Mouse (Mus musculus) stomach, embryonic 16.5 days (tissue): ENCODE measurements around the gene Dmc1. TPM values are rescaled to one million over a fixed set of nuclear protein-coding genes. Genes with fewer than 3 reads are reported as not detected.
A peak's percentile ranks its signal among the peaks of the same experiment; 100 is the strongest.

Experiments
- ATAC-seq: fragments of 200-750 bp; cut with Nextera tagmentation; 2 replicates; pipeline ENCODE4 v1.8.0; 2017; ENCODE audit warnings: moderate number of reproducible peaks, moderate TSS enrichment; ENCODE audit not compliant: insufficient read depth, low FRiP score
- H3K27ac ChIP-seq: fragments of 300-500 bp; sonication (generic); 2 replicates; pipeline ENCODE4 v1.5.1; 2014; ENCODE audit warnings: low read length
- H3K27me3 ChIP-seq: fragments of 300-500 bp; sonication (generic); 2 replicates; pipeline ENCODE4 v1.6.1; 2014; ENCODE audit warnings: low read length, control low read depth, mixed read lengths; ENCODE audit not compliant: control insufficient read depth, insufficient read depth
- H3K36me3 ChIP-seq: fragments of 300-500 bp; sonication (generic); 2 replicates; pipeline ENCODE4 v1.6.1; 2014; ENCODE audit warnings: low read length; ENCODE audit not compliant: control insufficient read depth, insufficient read depth
- H3K4me1 ChIP-seq: fragments of 300-500 bp; sonication (generic); 2 replicates; pipeline ENCODE4 v1.6.1; 2014; ENCODE audit warnings: low read length, control low read depth, mixed read lengths; ENCODE audit not compliant: control insufficient read depth, insufficient read depth
- H3K4me2 ChIP-seq: fragments of 300-500 bp; sonication (generic); 2 replicates; pipeline ENCODE4 v1.6.1; 2014; ENCODE audit warnings: low read depth, low read length, mixed read lengths
- H3K4me3 ChIP-seq: fragments of 300-500 bp; sonication (generic); replicated peaks from 2 replicates; pipeline ENCODE4 v1.5.1; 2014; ENCODE audit warnings: mild to moderate bottlenecking, low read length
- H3K9ac ChIP-seq: fragments of 300-500 bp; sonication (generic); 2 replicates; pipeline ENCODE4 v1.6.1; 2014; ENCODE audit warnings: low read length
- H3K9me3 ChIP-seq: fragments of 300-500 bp; sonication (generic); replicated peaks from 2 replicates; pipeline ENCODE4 v1.6.1; 2016; ENCODE audit warnings: low read length, control low read depth; ENCODE audit not compliant: control insufficient read depth
- WGBS: fragments of 180-500 bp; shearing (Covaris S2); extraction: QIAGEN DNeasy Blood & Tissue Kit; methylation state at CpG from one replicate; pipeline ENCODE4 v1.1.7; 2014; 5-methylcytosine and 5-hydroxymethylcytosine counted together
- polyA plus RNA-seq: library from polyadenylated mRNA; unstranded; fragments of >200 nt; fragmentation: Nextera tagmentation; extraction: Ambion mirVana; gene quantifications from 2 replicates; pipeline ENCODE4 v1.2.1, GENCODE M21; 2015

Dmc1 gene
- polyA plus RNA-seq, 1 experiment from 2014 or later, result 2.4 TPM

DNA sequence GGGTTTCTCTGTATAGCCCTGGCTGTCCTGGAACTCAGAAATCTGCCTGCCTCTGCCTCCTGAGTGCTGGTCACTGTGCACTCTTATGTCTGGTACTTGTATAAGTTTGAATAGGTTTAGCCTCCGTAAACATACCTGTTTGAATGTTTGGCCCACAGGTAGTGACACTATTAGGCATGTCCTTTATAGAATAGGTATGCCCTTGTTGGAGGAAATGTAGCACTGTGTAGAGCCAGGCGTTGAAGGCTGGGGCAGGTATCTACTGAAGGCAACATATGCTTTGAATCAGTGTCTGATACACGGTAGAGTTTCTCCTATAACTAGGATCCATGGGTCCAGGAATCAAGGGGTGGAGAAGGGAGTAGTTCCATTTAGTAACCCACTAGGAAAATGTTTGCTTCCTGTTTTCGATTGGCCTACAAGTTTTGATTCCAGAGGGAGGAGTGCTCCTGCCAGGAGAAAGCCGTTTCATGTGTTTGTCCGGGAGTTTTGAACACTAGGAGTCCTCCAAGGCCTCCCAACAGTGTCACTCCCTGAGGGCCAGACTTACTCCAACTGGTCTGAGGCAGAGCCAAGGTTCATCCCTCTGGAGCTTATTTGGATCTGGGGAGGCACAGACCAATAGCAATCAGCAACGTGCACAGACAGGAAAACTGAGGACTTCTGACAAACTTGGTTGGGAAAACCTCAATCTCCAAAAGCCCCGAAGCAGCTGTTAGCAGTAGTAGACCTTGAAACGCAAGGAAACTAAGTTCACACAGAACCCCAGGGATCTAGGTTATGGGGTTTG lies 78.7 kb downstream of the Dmc1 start:
- no peak overlapping the region for H3K27ac ChIP-seq
- no peaks in the 10 kb centered on the region for H3K27me3 ChIP-seq
- no peaks in the 10 kb centered on the region; the same call in 1 of the 2 replicates for H3K4me1 ChIP-seq
- H3K9ac ChIP-seq, result no peak overlapping the region
- H3K9me3 ChIP-seq, result no peaks in the 10 kb centered on the region
- WGBS, result 52% methylated on average over 9 of the region's 9 CpGs
- peak; percentile 49; the same call in 1 of the 2 replicates for ATAC-seq
- peaks cover 34% of the 10 kb centered on the region for H3K36me3 ChIP-seq
- H3K4me2 ChIP-seq, result no peak overlapping the region
- no peak overlapping the region for H3K4me3 ChIP-seq

DNA sequence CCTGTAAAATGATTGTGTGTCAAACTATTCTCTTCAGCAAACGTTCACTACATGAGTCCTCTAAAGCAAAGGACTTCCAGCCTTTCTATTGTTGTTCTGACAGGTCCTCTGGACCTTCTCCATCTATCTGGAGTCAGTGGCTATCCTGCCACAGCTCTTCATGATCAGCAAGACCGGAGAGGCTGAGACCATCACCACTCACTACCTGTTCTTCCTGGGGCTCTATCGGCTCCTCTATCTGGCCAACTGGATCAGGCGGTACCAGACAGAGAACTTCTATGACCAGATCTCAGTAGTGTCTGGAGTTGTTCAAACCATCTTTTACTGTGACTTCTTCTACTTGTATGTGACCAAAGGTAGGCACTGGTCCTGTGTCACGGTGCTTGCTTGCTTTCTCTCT lies 79.3 kb downstream of the Dmc1 start:
- Histone ChIP-seq H3K4me2 (no peak overlapping the region), H3K4me1 (no peaks in the 10 kb centered on the region; the same call in 1 of the 2 replicates), H3K27ac (no peak overlapping the region), H3K9me3 (no peaks in the 10 kb centered on the region), H3K36me3 (peaks cover 31% of the 10 kb centered on the region), H3K27me3 (no peaks in the 10 kb centered on the region), H3K4me3 (no peak overlapping the region), H3K9ac (no peak overlapping the region)
- 83% methylated on average over 5 of the region's 5 CpGs for WGBS
- no peak for ATAC-seq

DNA sequence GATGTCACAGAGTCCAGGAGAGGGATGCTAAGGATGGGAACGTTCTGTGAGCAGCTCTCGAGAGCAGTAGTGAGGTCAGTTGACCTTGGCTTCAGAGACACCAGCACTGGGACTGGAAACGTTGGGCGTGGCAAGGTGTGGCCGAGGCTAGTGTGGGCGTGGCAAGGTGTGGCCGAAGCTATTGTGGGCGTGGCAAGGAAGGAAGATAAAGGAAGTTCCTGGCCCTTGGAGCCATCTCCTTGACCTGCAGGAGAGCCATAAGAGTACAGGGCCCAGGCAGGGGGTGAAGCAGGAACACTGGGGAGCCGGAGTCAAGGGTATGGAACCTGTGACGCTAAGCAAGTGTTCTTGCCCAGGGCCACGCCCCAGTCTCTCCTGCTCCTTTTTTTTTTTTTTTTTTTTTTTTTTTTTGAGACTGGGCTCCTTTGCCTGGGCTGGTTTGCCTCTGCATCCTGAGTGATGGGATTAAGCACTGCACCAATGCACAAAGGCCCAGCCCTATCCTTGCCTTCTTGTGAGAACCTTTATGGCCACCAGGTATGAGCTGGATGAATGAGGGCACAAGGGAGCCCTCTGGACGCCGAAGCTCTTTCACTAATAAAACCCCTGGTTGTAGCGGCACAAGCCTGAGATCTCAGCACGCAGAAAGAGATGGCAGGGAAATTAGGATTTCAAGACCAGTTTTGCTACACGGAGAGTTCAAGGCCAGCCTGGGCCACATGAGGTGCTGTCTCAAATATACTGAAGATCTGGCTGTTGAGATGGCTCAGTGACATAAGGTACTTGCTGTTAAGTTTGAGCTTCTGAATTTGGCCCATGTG lies 85.3 kb downstream of the Dmc1 start:
- Histone ChIP-seq H3K9ac (no peak overlapping the region), H3K27ac (no peak overlapping the region), H3K36me3 (peaks cover 6% of the 10 kb centered on the region; the same call in 1 of the 2 replicates), H3K4me3 (no peak overlapping the region), H3K27me3 (no peaks in the 10 kb centered on the region), H3K4me2 (no peak overlapping the region), H3K4me1 (peaks cover 26% of the 10 kb centered on the region), H3K9me3 (no peaks in the 10 kb centered on the region)
- no peak for ATAC-seq
- 51% methylated on average over 16 of the region's 16 CpGs for WGBS

DNA sequence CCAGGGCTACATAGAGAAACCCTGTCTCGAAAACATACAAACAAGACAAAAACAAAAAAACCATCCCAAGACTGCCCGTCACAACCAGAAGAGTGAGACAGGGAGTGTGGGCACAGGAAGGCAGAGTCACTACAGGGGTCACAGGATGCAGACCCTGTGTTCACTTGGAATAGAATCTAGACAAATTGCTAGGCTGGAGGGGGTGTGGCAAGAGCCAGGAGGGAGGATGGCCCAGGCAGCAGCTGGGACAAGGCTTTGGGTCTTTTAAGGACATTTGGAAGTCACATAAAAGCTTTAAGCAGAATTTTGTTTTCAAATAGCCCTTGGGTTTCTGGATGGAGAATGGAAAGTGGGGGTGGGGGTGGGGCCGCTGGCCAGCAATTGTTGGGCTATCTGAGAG lies 86.3 kb downstream of the Dmc1 start:
- 75% methylated on average over 3 of the region's 3 CpGs for WGBS
- Histone ChIP-seq H3K27ac (no peak overlapping the region), H3K36me3 (peaks cover 6% of the 10 kb centered on the region; the same call in 1 of the 2 replicates), H3K27me3 (peaks cover 8% of the 10 kb centered on the region), H3K9me3 (no peaks in the 10 kb centered on the region), H3K4me3 (no peak overlapping the region; the same call in none of the 2 replicates), H3K4me1 (peaks cover 30% of the 10 kb centered on the region), H3K4me2 (peak overlapping the region; percentile 79; the same call in 1 of the 2 replicates), H3K9ac (no peak overlapping the region)
- ATAC-seq, result no peak

DNA sequence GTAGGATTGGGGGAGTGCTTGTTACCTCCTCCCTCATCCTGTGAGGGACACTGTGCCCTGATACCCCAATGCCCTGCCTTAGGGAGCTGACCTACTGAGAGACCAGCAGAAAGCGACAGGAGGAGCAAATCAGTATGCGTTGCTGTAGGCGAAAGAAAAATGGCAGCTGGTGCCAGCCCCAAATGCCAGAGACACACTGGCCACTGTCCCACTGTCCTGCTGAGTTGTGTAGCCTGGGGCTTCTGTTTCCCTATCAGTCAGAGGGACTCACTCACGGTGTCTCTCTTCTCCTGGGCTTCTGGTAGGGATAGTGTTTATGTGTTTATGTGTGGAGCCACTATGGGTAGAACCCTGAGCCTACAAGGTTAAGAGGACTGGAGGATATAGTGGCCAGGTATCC lies 87.2 kb downstream of the Dmc1 start:
- Histone ChIP-seq H3K9ac (peak overlapping the region; percentile 88), H3K4me3 (peak overlapping the region; percentile 76)

DNA sequence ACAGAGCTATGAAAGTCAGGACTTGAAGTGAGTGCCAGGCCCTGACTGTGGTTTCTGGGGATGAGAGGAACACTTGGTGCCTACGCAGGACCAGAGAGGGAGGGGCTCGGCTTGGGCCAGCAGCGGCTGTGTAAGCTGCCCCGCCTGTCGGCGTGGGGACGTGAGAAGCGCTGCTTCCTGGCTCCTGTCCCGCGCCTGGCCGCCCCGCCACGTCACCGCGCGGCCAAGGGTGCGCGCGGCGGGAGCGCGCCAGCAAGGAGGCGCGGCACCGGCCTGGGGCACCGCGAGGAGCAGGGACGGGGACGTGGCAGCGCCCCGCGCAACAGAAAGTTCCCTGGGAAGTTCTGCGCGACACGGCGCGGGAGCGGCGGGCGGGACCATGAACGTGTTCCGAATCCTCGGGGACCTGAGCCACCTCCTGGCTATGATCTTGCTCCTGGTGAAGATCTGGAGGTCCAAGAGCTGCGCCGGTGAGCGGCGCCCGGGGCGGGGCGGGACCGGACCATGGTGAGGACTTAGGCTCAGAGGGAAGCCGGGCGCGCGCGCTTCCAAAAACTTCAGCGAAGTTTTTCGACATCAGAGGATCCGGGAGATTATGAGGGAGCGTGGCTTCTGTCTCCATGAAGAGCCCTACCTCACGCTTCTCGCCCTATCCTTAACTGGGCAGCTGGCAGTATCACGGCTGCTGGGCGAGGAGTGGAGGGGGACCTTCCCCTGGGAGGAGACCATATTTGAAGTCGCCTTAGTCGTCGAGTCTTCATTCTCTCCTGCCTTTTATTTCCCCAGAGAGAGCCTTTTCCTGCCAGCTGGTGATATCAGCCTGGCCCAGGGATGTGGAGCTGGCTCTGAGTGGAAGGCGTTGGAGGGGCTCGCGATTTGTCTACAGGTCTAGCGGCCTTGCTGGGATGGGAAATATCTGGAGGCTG lies 88.5 kb downstream of the Dmc1 start, which contains the start of gene Kdelr3:
TSS of gene Kdelr3 (plus strand) at position 241 of the 926 bp plus-strand sequence.
- Histone ChIP-seq H3K4me3 (peak within 1 kb of the TSS; percentile 76), H3K9ac (peak within 1 kb of the TSS; percentile 88), H3K4me2 (peak within 1 kb of the TSS; percentile 79), H3K9me3 (no peaks in the 10 kb centered on the region), H3K36me3 (no peaks in the 10 kb centered on the region), H3K27me3 (peaks cover 13% of the 10 kb centered on the region), H3K4me1 (peaks cover 37% of the 10 kb centered on the region), H3K27ac (peak within 1 kb of the TSS; percentile 76)
- ATAC-seq, result peak; percentile 77
- whole genome bisulfite sequencing, result under 1% methylated on average over 71 of the region's 71 CpGs

More for the DNA sequence above, 87.2 kb downstream of the Dmc1 start:
- no peak for ATAC-seq
- Histone ChIP-seq H3K27ac (no peak overlapping the region), H3K4me2 (peak overlapping the region; percentile 79), H3K9me3 (no peaks in the 10 kb centered on the region), H3K27me3 (peaks cover 10% of the 10 kb centered on the region), H3K36me3 (no peaks in the 10 kb centered on the region), H3K4me1 (peaks cover 30% of the 10 kb centered on the region)
- WGBS, result 75% methylated on average over 4 of the region's 4 CpGs

DNA sequence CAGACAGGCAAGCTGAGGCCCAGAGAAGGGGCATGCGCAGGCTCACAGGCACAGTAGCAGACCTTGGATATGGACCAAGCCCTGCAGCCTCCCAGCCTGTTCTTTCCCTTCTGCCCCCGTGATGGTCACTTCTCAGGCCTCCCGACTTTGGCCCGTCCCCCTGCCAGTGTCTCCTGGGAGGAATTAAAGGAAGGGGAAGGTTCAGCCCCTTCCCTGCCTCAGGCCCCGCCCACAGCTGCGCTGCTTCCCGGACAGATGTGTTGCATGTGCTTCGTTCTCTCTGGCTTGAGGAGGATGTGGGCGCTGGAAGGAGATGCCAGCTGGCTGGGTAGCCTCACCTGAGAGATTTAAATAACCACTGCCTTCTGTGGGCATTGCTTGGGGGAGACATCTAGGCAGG lies 91.0 kb downstream of the Dmc1 start:
- Histone ChIP-seq H3K4me1 (peaks cover 32% of the 10 kb centered on the region), H3K27ac (no peak overlapping the region), H3K4me3 (no peak overlapping the region), H3K9me3 (no peaks in the 10 kb centered on the region), H3K4me2 (no peak overlapping the region), H3K9ac (no peak overlapping the region), H3K36me3 (no peaks in the 10 kb centered on the region), H3K27me3 (peaks cover 22% of the 10 kb centered on the region)
- ATAC-seq, result no peak
- 12% methylated on average over 9 of the region's 9 CpGs for WGBS

DNA sequence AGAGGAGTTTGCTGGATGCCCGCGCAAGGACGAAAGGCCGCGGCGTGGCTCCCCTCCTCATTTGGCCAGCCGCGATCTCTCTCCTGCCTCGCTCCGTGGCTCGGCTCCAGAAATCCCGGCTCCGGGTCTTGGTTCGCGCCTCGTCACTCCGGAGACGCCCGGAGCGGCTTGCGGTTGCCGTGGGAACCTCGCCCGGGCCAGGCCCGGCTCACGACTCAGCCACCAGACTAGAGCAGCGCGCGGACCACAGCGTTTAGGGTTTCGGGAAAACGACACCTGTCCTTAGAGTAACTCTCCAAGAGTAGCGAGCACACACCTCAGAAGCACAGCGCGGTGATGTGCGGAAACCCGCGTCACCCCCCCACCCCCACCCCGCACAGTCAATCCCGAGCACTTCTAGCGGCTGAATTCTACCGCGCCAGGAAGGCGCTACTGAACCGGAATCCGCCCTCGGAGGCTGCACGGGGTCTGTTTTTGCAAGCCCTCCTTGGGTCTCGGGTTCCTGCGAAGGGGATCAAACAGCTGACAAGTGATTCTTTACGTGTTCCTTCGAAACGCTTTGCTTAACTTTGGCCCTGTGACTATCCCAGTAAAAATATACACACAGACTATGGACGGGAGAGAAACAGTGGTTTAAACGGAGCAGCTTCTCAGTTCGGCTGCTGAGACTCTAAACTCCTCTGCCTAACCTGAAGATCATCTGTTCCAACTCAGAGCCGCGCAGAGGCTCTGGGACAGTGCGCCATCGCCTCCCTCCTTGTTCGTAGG lies 93.2 kb downstream of the Dmc1 start:
- Histone ChIP-seq H3K9ac (peak overlapping the region; percentile 51), H3K4me2 (peak overlapping the region; percentile 67), H3K36me3 (no peaks in the 10 kb centered on the region), H3K27me3 (peaks cover 24% of the 10 kb centered on the region), H3K9me3 (no peaks in the 10 kb centered on the region), H3K4me3 (peak overlapping the region; percentile 44), H3K4me1 (peaks cover 13% of the 10 kb centered on the region), H3K27ac (no peak overlapping the region)
- ATAC-seq, result peak; percentile 64
- WGBS, result 3% methylated on average over 60 of the region's 61 CpGs
